Mouse (Mus musculus): Measurements from ENCODE around the gene Cabp2. TPM values are rescaled to one million over a fixed set of nuclear protein-coding genes. Genes with fewer than 3 reads are reported as not detected.
"Not testable (repeated sequence)": the region's sequence is repeated elsewhere in the genome, so short reads cannot be mapped to it uniquely, and the experiment has no call there.

Gene Cabp2
- total RNA-seq, 2 experiments from 2014 or later = not detected

GRCm38 (mm10) chr19:4121097-4121805 is 39.9 kb downstream of the Cabp2 start:
- peak; percentile 75 for ATAC-seq (replicated peaks; ENCODE audit: poor library complexity)

- not testable (repeated sequence) for ATAC-seq (replicated peaks; ENCODE audit: poor library complexity)
Observed at GRCm38 (mm10) chr19:4121896-4122295, 40.5 kb downstream of the Cabp2 start.

GRCm38 (mm10) chr19:4122411-4123370 is 41.3 kb downstream of the Cabp2 start:
- no peak for ATAC-seq (replicated peaks; ENCODE audit: poor library complexity)

GRCm38 (mm10) chr19:4124432-4124831 is 43.1 kb downstream of the Cabp2 start:
- no peak for ATAC-seq (replicated peaks; ENCODE audit: poor library complexity)

GRCm38 (mm10) chr19:4125268-4125667 is 43.9 kb downstream of the Cabp2 start:
- not testable (repeated sequence) for ATAC-seq (replicated peaks; ENCODE audit: poor library complexity)

GRCm38 (mm10) chr19:4125741-4126696 is 44.6 kb downstream of the Cabp2 start, which contains the start of gene Aip:
TSS of gene Aip (minus strand) at chr19:4125858.
- ATAC-seq (replicated peaks; ENCODE audit: poor library complexity) = peak; percentile 78

- ATAC-seq (replicated peaks; ENCODE audit: poor library complexity) = no peak
Observed at GRCm38 (mm10) chr19:4126759-4127495, 45.5 kb downstream of the Cabp2 start.

- ATAC-seq (replicated peaks; ENCODE audit: poor library complexity) = no peak
Observed at GRCm38 (mm10) chr19:4129462-4129861, 48.1 kb downstream of the Cabp2 start.

- no peak for ATAC-seq (replicated peaks; ENCODE audit: poor library complexity)
Observed at GRCm38 (mm10) chr19:4130106-4130505, 48.7 kb downstream of the Cabp2 start.

GRCm38 (mm10) chr19:4131075-4131474 is 49.7 kb downstream of the Cabp2 start:
- peak; percentile 48 for ATAC-seq (replicated peaks; ENCODE audit: poor library complexity)

- ATAC-seq (replicated peaks; ENCODE audit: poor library complexity) = peak; percentile 45; the same call in 1 of the 2 replicates
Observed at GRCm38 (mm10) chr19:4131768-4132167, 50.4 kb downstream of the Cabp2 start.

GRCm38 (mm10) chr19:4134354-4134753 is 53.0 kb downstream of the Cabp2 start:
- no peak for ATAC-seq (replicated peaks; ENCODE audit: poor library complexity)

- ATAC-seq (replicated peaks; ENCODE audit: poor library complexity) = not testable (repeated sequence)
Observed at GRCm38 (mm10) chr19:4135229-4135962, 54.0 kb downstream of the Cabp2 start.

- peak; percentile 83 for ATAC-seq (replicated peaks; ENCODE audit: poor library complexity)
Observed at GRCm38 (mm10) chr19:4135963-4136345, 54.6 kb downstream of the Cabp2 start.

GRCm38 (mm10) chr19:4136463-4136862 is 55.1 kb downstream of the Cabp2 start:
- peak; percentile 64 for ATAC-seq (replicated peaks; ENCODE audit: poor library complexity)
